Mouse (Mus musculus): Measurements from ENCODE around the gene Ppp1r8. TPM values are rescaled to one million over a fixed set of nuclear protein-coding genes. Genes with fewer than 3 reads are reported as not detected.
"Not testable (repeated sequence)": the region's sequence is repeated elsewhere in the genome, so short reads cannot be mapped to it uniquely, and the experiment has no call there.

Gene Ppp1r8
- polyA plus RNA-seq, 1 experiment from 2014 or later: 42.9 TPM

DNA sequence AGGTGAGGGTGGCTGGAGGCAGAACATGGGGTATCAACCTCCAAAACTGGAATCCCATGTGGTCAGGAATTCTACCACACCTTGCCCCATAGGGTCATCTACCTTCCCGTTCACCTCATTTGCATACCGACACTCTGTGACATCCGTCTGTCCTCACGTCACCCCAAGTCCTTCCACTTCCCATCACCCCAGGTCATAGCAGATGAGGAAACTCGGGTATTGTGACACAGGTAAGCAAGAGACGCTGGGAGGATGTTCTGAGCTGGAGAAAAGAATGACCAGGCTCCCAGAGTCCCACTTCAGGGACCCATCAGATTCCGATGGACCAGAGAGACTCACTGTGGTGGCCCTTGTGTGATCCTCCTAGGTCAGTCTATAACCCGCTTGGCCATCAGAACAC, 48.2 kb downstream of the Ppp1r8 start:
- Histone ChIP-seq H3K4me1 (ENCODE audit: control insufficient read depth, insufficient read depth, low read length) (no peaks in the 10 kb centered on the region; the same call in 1 of the 2 replicates), H3K27ac (ENCODE audit: low read length) (no peak overlapping the region), H3K9ac (ENCODE audit: low read length) (no peak overlapping the region), H3K27me3 (ENCODE audit: control insufficient read depth, insufficient read depth, low read length) (peaks cover 6% of the 10 kb centered on the region), H3K9me3 (replicated peaks; ENCODE audit: control insufficient read depth, low read length) (no peaks in the 10 kb centered on the region), H3K4me2 (ENCODE audit: low read depth, low read length) (no peak overlapping the region; the same call in 1 of the 2 replicates), H3K4me3 (ENCODE audit: low read length) (0 out of 2 replicates have a peak overlapping the region, but pooled peaks have one; percentile 8), H3K36me3 (ENCODE audit: control insufficient read depth, insufficient read depth) (no peaks in the 10 kb centered on the region)
- 62% methylated on average over 8 of the region's 8 CpGs for WGBS
- ATAC-seq (replicated peaks; ENCODE audit: extremely low read depth, insufficient read depth, low FRiP score): no peak

GRCm38 (mm10) chr4:132794028-132794427, 48.9 kb downstream of the Ppp1r8 start:
- peaks cover 6% of the 10 kb centered on the region for H3K27me3 ChIP-seq (ENCODE audit: control insufficient read depth, insufficient read depth, low read length)
- H3K36me3 ChIP-seq (ENCODE audit: control insufficient read depth, insufficient read depth): no peaks in the 10 kb centered on the region
- H3K9ac ChIP-seq (ENCODE audit: low read length): no peak overlapping the region
- no peaks in the 10 kb centered on the region for H3K9me3 ChIP-seq (replicated peaks; ENCODE audit: control insufficient read depth, low read length)
- no peak overlapping the region for H3K27ac ChIP-seq (ENCODE audit: low read length)
- no peak overlapping the region for H3K4me2 ChIP-seq (ENCODE audit: low read depth, low read length)
- H3K4me3 ChIP-seq (ENCODE audit: low read length): no peak overlapping the region
- 69% methylated on average over 9 of the region's 9 CpGs for WGBS
- no peak for ATAC-seq (replicated peaks; ENCODE audit: extremely low read depth, insufficient read depth, low FRiP score)
- no peaks in the 10 kb centered on the region; the same call in 1 of the 2 replicates for H3K4me1 ChIP-seq (ENCODE audit: control insufficient read depth, insufficient read depth, low read length)

- H3K27me3 ChIP-seq (ENCODE audit: control insufficient read depth, insufficient read depth, low read length); H3K4me1 ChIP-seq (ENCODE audit: control insufficient read depth, insufficient read depth, low read length); H3K9ac ChIP-seq (ENCODE audit: low read length); H3K27ac ChIP-seq (ENCODE audit: low read length); H3K36me3 ChIP-seq (ENCODE audit: control insufficient read depth, insufficient read depth); H3K9me3 ChIP-seq (replicated peaks; ENCODE audit: control insufficient read depth, low read length); H3K4me2 ChIP-seq (ENCODE audit: low read depth, low read length); ATAC-seq (replicated peaks; ENCODE audit: extremely low read depth, insufficient read depth, low FRiP score); H3K4me3 ChIP-seq (ENCODE audit: low read length): not testable (repeated sequence)
- WGBS: 84% methylated on average over 8 of the region's 9 CpGs
These were observed 49.5 kb downstream of the Ppp1r8 start for GRCm38 (mm10) chr4:132793322-132794004.

- Histone ChIP-seq H3K4me1 (ENCODE audit: control insufficient read depth, insufficient read depth, low read length) (no peaks in the 10 kb centered on the region), H3K4me3 (ENCODE audit: low read length) (no peak overlapping the region), H3K9ac (ENCODE audit: low read length) (no peak overlapping the region), H3K36me3 (ENCODE audit: control insufficient read depth, insufficient read depth) (no peaks in the 10 kb centered on the region), H3K27me3 (ENCODE audit: control insufficient read depth, insufficient read depth, low read length) (peaks cover 3% of the 10 kb centered on the region), H3K9me3 (replicated peaks; ENCODE audit: control insufficient read depth, low read length) (no peaks in the 10 kb centered on the region), H3K4me2 (ENCODE audit: low read depth, low read length) (no peak overlapping the region), H3K27ac (ENCODE audit: low read length) (no peak overlapping the region)
- WGBS: 69% methylated on average over 8 of the region's 8 CpGs
- no peak for ATAC-seq (replicated peaks; ENCODE audit: extremely low read depth, insufficient read depth, low FRiP score)
These were observed 53.2 kb downstream of the Ppp1r8 start for GRCm38 (mm10) chr4:132789731-132790130.

DNA sequence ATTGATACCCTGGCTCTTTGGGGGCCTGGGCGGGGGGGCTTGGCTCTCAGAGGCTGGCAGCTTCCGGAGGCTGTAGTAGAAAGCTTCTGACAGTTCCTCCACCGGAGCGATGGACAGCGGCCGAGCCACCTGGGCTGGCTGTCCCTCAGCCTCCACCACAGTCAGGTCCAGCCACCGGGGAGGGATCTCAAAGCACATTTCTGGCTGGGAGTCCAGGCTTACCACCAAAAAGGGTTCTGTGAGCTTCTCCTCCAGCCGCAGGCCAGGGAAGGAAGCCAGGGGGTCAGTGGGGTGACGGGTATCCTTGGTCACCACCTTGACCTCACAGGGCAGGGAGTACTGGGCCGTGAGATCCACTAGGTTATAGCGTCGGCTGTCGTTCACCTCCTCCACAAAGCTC, 57.7 kb downstream of the Ppp1r8 start:
- Histone ChIP-seq H3K4me2 (ENCODE audit: low read depth, low read length) (no peak overlapping the region), H3K27me3 (ENCODE audit: control insufficient read depth, insufficient read depth, low read length) (no peaks in the 10 kb centered on the region), H3K36me3 (ENCODE audit: control insufficient read depth, insufficient read depth) (no peaks in the 10 kb centered on the region), H3K9ac (ENCODE audit: low read length) (no peak overlapping the region), H3K4me1 (ENCODE audit: control insufficient read depth, insufficient read depth, low read length) (no peaks in the 10 kb centered on the region), H3K4me3 (ENCODE audit: low read length) (no peak overlapping the region), H3K9me3 (replicated peaks; ENCODE audit: control insufficient read depth, low read length) (no peaks in the 10 kb centered on the region), H3K27ac (ENCODE audit: low read length) (no peak overlapping the region)
- no peak for ATAC-seq (replicated peaks; ENCODE audit: extremely low read depth, insufficient read depth, low FRiP score)
- WGBS: 86% methylated on average over 13 of the region's 13 CpGs

- Histone ChIP-seq H3K4me2 (ENCODE audit: low read depth, low read length) (no peak overlapping the region), H3K27ac (ENCODE audit: low read length) (no peak overlapping the region), H3K4me3 (ENCODE audit: low read length) (no peak overlapping the region), H3K9me3 (replicated peaks; ENCODE audit: control insufficient read depth, low read length) (no peaks in the 10 kb centered on the region), H3K4me1 (ENCODE audit: control insufficient read depth, insufficient read depth, low read length) (no peaks in the 10 kb centered on the region), H3K9ac (ENCODE audit: low read length) (no peak overlapping the region), H3K27me3 (ENCODE audit: control insufficient read depth, insufficient read depth, low read length) (no peaks in the 10 kb centered on the region), H3K36me3 (ENCODE audit: control insufficient read depth, insufficient read depth) (peaks cover 7% of the 10 kb centered on the region; the same call in 1 of the 2 replicates)
- no peak for ATAC-seq (replicated peaks; ENCODE audit: extremely low read depth, insufficient read depth, low FRiP score)
- WGBS: 73% methylated on average over 2 of the region's 2 CpGs
These were observed 59.2 kb downstream of the Ppp1r8 start for GRCm38 (mm10) chr4:132783732-132784131.

DNA sequence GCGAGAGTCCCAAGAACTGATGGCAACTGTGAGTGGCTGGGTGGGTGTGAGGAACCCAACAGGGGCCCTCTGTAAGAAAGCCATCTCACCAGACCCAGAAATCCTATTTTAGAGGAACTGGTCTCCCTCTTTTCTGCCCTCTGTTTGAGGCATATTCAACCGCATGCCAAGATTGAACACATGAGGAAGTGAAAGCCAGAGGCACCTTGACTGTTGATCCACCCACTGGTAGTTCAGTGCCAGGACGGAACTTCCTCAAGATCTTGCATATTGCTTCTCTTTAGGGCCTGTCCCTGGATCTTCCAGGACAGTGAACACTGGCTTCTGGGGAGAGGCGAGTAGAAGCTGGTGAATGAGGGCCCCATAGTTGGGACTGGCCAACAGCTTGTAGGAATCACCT, 62.7 kb downstream of the Ppp1r8 start:
- Histone ChIP-seq H3K9ac (ENCODE audit: low read length) (no peak overlapping the region), H3K27ac (ENCODE audit: low read length) (no peak overlapping the region), H3K4me2 (ENCODE audit: low read depth, low read length) (no peak overlapping the region), H3K4me3 (ENCODE audit: low read length) (no peak overlapping the region), H3K36me3 (ENCODE audit: control insufficient read depth, insufficient read depth) (peaks cover 40% of the 10 kb centered on the region), H3K4me1 (ENCODE audit: control insufficient read depth, insufficient read depth, low read length) (no peaks in the 10 kb centered on the region), H3K27me3 (ENCODE audit: control insufficient read depth, insufficient read depth, low read length) (no peaks in the 10 kb centered on the region), H3K9me3 (replicated peaks; ENCODE audit: control insufficient read depth, low read length) (no peaks in the 10 kb centered on the region)
- WGBS: 89% methylated on average over 4 of the region's 4 CpGs
- no peak for ATAC-seq (replicated peaks; ENCODE audit: extremely low read depth, insufficient read depth, low FRiP score)

DNA sequence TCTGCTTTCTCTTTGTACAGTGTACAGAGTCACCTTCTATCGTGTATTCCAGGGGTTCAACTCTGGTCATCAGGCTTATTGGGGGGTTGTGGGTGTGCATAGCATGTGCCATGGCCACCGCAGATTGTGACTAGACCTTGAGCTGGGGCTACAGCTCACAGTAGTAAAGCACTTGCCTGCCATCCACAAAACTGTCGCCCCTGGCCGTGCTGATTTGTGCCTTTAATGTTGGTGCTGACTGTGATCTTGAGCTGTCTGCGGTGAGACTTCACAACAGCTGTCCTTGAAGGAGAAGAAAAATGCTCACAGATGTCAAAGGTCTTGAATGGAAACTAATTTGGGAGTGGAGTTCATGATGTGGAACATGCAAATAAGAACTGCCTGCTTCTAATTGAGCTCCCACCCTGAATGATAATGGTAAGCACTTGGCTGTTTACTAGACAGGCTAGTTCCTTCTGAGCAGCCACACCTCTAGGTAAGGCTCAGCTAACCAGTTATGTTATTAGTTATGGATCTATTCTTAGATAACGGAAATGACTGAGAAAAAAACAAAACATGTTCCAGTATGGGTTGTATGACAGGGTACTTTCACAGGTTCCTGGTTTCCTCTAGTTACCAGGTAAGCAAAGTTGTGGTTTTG, 64.3 kb downstream of the Ppp1r8 start:
- WGBS: 89% methylated on average over 6 of the region's 6 CpGs

More for the DNA sequence above, 64.3 kb downstream of the Ppp1r8 start:
- H3K4me2 ChIP-seq (ENCODE audit: low read depth, low read length): no peak overlapping the region
- no peak overlapping the region for H3K9ac ChIP-seq (ENCODE audit: low read length)
- no peak overlapping the region for H3K27ac ChIP-seq (ENCODE audit: low read length)
- peaks cover 49% of the 10 kb centered on the region for H3K36me3 ChIP-seq (ENCODE audit: control insufficient read depth, insufficient read depth)
- no peak overlapping the region for H3K4me3 ChIP-seq (ENCODE audit: low read length)
- no peaks in the 10 kb centered on the region for H3K27me3 ChIP-seq (ENCODE audit: control insufficient read depth, insufficient read depth, low read length)
- no peaks in the 10 kb centered on the region for H3K9me3 ChIP-seq (replicated peaks; ENCODE audit: control insufficient read depth, low read length)
- no peak for ATAC-seq (replicated peaks; ENCODE audit: extremely low read depth, insufficient read depth, low FRiP score)
- no peaks in the 10 kb centered on the region for H3K4me1 ChIP-seq (ENCODE audit: control insufficient read depth, insufficient read depth, low read length)
